Mouse (Mus musculus): ENCODE results near the gene Rpl22. TPM values are rescaled to one million over a fixed set of nuclear protein-coding genes. Genes with fewer than 3 reads are reported as not detected.

Gene Rpl22
- polyA plus RNA-seq, 1 experiment from 2014 or later: 447 TPM

- Histone ChIP-seq H3K27ac (no peak overlapping the region), H3K9ac (no peak overlapping the region), H3K4me3 (peak overlapping the region; percentile 18), H3K36me3 (no peaks in the 10 kb centered on the region), H3K4me2 (peak overlapping the region; percentile 50), H3K4me1 (peaks cover 10% of the 10 kb centered on the region), H3K27me3 (peaks cover 39% of the 10 kb centered on the region), H3K9me3 (no peaks in the 10 kb centered on the region)
- 1% methylated on average over 24 of the region's 24 CpGs for WGBS
- peak; percentile 68; the same call in 1 of the 2 replicates for ATAC-seq (ENCODE audit: insufficient number of reproducible peaks, insufficient read depth, low FRiP score, low TSS enrichment, low read depth)
These were observed 35.3 kb downstream of the Rpl22 start for GRCm38 (mm10) chr4:152360855-152361254.

GRCm38 (mm10) chr4:152362180-152362579, 36.6 kb downstream of the Rpl22 start:
- Histone ChIP-seq H3K27ac (no peak overlapping the region), H3K4me1 (peaks cover 10% of the 10 kb centered on the region), H3K27me3 (peaks cover 39% of the 10 kb centered on the region), H3K4me2 (no peak overlapping the region), H3K9me3 (no peaks in the 10 kb centered on the region), H3K9ac (no peak overlapping the region), H3K4me3 (no peak overlapping the region), H3K36me3 (no peaks in the 10 kb centered on the region)
- WGBS: 66% methylated on average over 9 of the region's 9 CpGs
- no peak for ATAC-seq (ENCODE audit: insufficient number of reproducible peaks, insufficient read depth, low FRiP score, low TSS enrichment, low read depth)

DNA sequence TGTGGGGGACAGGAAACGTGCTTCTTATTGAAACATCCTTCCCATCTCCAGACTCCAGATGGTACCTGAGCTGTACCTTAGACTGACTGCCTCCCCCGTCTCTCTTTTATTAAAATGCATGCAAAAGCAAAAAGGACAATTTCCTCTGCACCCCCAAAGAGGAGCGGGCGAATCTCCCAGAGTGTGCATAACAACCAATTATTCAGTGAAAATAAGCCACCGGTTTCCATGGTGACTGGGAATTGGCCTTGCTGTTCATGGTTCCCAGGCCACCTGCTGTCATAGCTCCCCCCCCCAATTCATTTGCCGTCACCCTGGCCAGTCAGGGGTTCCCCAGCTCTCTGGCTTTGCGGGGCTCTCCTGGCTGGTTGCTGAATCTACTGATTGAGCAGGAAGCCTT, 39.7 kb downstream of the Rpl22 start:
- WGBS: 64% methylated on average over 7 of the region's 7 CpGs
- no peak overlapping the region for H3K4me3 ChIP-seq
- H3K27ac ChIP-seq: no peak overlapping the region
- H3K36me3 ChIP-seq: no peaks in the 10 kb centered on the region
- H3K4me1 ChIP-seq: peaks cover 10% of the 10 kb centered on the region
- peaks cover 16% of the 10 kb centered on the region for H3K27me3 ChIP-seq
- no peaks in the 10 kb centered on the region for H3K9me3 ChIP-seq
- no peak for ATAC-seq (ENCODE audit: insufficient number of reproducible peaks, insufficient read depth, low FRiP score, low TSS enrichment, low read depth)
- no peak overlapping the region for H3K9ac ChIP-seq
- H3K4me2 ChIP-seq: no peak overlapping the region

DNA sequence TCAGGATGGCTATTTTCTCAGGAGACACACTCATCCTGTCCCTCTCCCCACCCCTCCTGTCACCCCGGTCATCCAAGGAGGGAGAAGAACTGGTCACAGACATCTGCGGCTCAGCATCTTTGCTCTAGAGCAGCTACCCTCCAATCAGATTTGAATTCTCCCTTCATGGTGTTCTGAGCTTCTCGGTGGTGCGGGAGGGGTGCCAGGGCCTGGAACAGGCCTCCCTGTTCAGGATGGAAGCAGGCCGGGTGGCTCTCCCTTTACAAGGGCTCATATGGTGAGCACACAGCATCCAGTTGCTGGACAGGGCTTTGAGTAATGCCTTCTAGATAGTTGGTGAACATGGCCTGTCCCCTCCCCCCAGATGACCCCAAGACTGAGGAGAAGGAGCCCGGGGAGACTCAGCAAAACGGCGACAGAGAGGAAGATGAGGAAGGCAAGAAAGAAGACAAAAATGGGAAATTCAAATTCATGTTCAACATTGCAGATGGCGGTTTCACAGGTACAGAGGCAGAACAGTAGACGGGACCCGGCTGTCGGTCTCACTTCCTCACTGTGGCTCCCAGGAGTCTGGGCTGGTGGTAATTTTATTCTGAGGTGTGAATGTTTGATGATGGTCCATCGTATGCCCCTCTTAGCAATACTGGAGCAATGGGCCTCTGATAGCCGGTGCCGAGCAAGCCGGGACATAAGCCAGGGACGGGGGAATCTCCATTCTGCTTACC, 57.1 kb downstream of the Rpl22 start:
- Histone ChIP-seq H3K9ac (peak overlapping the region; percentile 40; the same call in 1 of the 2 replicates), H3K36me3 (no peaks in the 10 kb centered on the region), H3K4me3 (no peak overlapping the region), H3K27ac (no peak overlapping the region), H3K27me3 (no peaks in the 10 kb centered on the region), H3K4me1 (no peaks in the 10 kb centered on the region), H3K9me3 (no peaks in the 10 kb centered on the region), H3K4me2 (no peak overlapping the region)
- 86% methylated on average over 17 of the region's 17 CpGs for WGBS
- ATAC-seq (ENCODE audit: insufficient number of reproducible peaks, insufficient read depth, low FRiP score, low TSS enrichment, low read depth): no peak

Other genes with a start within 250 kb of the Rpl22 start
- gene Tnfrsf25, start 209.8 kb upstream of the Rpl22 start, polyA plus RNA-seq (2015; fragmentation: Nextera tagmentation; extraction: Ambion mirVana): 1.1 and 1.5 TPM in 2 replicates
- gene Espn, start 173.4 kb upstream of the Rpl22 start, polyA plus RNA-seq (2015; fragmentation: Nextera tagmentation; extraction: Ambion mirVana): 3.4 and 5.9 TPM in 2 replicates
- 0.10 TPM in 1 of 2 replicates, not detected in the other for gene Hes2, start 166.9 kb upstream of the Rpl22 start, polyA plus RNA-seq (2015; fragmentation: Nextera tagmentation; extraction: Ambion mirVana)
- 48.5 and 54.1 TPM in 2 replicates for gene Acot7, start 147.6 kb upstream of the Rpl22 start, polyA plus RNA-seq (2015; fragmentation: Nextera tagmentation; extraction: Ambion mirVana)
- gene Gpr153, start 51.5 kb upstream of the Rpl22 start, polyA plus RNA-seq (2015; fragmentation: Nextera tagmentation; extraction: Ambion mirVana): 11.1 TPM in 2 replicates
- gene Hes3, start 34.1 kb upstream of the Rpl22 start, polyA plus RNA-seq (2015; fragmentation: Nextera tagmentation; extraction: Ambion mirVana): not detected in 2 replicates
- gene Icmt, start 28.5 kb upstream of the Rpl22 start, polyA plus RNA-seq (2015; fragmentation: Nextera tagmentation; extraction: Ambion mirVana): 23.5 and 26.6 TPM in 2 replicates
- gene Rnf207, start 6.7 kb upstream of the Rpl22 start, polyA plus RNA-seq (2015; fragmentation: Nextera tagmentation; extraction: Ambion mirVana): 0.72 and 1.3 TPM in 2 replicates
- gene Chd5, start 12.9 kb downstream of the Rpl22 start, polyA plus RNA-seq (2015; fragmentation: Nextera tagmentation; extraction: Ambion mirVana): 2.5 and 2.6 TPM in 2 replicates
- 2.8 and 3.0 TPM in 2 replicates for gene Nphp4, start 151.0 kb downstream of the Rpl22 start, polyA plus RNA-seq (2015; fragmentation: Nextera tagmentation; extraction: Ambion mirVana)
- gene Kcnab2, start 152.1 kb downstream of the Rpl22 start, polyA plus RNA-seq (2015; fragmentation: Nextera tagmentation; extraction: Ambion mirVana): 9.2 and 9.6 TPM in 2 replicates

Data from embryonic facial prominence, embryonic 13.5 days (tissue).